Mouse (Mus musculus) urinary bladder, postnatal 25 days (tissue): Measurements from ENCODE around the gene Inava.
A peak's percentile ranks its signal among the peaks of the same experiment; 100 is the strongest.

Experiments
- DNase-seq: peaks from one replicate; pipeline ENCODE4 v3.0.0; 2022; ENCODE audit warnings: low spot score

Gene Inava

GRCm38 (mm10) chr1:136233892-136234594 lies at the start of gene Inava:
TSS of gene Inava (minus strand) at chr1:136234264.
- DNase-seq: peak; percentile 37

DNA sequence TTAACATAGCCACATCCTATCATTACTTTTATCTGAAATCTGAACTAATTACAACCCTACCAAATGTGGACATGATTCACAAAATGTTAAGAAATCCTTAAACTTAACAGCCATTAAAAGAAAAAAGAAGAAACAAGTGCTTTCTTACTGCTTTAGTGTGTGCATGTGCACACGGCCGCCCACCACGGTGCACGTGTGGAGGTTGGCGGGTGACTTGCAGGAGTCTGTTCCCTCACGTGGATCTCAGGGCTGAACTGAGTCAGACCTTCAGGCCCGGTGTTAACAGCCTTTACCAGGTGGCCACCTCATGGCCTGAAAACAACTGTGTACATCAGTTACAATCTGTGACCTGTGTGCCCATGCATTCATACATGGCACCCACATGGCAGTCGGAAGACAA lies 43.3 kb upstream of the Inava start:
- no peak for DNase-seq

DNA sequence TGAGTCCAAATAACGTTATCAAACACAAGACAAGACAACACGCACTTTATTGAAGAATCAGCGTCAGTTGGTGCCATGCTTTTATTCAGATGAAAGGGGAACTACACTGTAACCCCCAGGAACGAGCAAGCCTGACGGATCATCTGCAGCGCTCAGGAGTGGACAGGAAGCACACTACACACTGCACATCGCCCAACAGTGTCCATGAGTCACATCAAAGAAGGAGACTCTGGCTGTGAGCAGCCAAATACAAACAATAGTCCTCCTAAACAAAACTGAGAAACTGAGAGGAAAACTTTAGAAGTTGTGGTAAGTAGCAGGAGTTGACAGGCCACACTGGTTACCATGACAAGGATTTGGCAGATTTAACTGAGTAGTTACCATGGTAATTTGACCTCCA lies 34.2 kb upstream of the Inava start:
- no peak for DNase-seq

DNA sequence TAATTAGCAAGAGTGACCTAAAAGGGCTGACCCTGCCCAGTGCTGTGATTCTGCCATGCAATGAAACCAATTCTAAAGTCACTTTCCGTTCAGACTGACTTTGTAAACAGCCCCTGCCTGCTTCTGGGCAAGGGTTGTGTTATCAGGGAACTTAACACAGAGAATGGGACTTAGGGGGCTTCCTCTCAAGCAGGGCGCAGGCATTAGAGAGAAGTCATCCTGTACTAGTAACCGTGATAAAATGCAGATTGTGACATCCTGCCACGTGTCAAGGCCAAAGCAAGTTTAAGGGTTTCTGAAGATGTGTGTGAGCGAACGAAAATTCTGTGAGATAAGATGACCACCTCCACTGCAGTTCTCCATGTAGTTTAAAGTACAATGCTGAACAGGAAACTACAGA lies 32.1 kb upstream of the Inava start:
- no peak for DNase-seq

DNA sequence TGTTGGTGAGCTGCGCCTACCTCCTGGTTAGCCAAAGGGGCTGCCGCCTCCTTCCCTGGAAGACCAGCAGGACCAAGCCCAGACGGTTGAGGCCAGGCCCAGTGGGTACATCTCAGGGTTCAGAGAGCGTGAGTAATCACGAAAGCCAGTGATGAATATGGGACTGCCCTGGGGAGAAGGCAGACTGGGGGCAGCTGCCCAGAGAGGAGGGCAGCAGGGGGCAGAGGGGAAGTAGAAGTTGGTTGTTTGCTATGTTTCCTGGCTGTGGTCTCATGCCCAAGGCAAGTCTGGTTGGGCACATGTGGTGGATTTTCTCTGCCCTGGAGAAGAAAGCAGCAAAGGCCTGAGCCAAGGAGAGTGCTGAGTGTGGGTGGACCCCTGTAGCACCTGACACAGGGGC lies 29.3 kb upstream of the Inava start:
- DNase-seq: no peak

DNA sequence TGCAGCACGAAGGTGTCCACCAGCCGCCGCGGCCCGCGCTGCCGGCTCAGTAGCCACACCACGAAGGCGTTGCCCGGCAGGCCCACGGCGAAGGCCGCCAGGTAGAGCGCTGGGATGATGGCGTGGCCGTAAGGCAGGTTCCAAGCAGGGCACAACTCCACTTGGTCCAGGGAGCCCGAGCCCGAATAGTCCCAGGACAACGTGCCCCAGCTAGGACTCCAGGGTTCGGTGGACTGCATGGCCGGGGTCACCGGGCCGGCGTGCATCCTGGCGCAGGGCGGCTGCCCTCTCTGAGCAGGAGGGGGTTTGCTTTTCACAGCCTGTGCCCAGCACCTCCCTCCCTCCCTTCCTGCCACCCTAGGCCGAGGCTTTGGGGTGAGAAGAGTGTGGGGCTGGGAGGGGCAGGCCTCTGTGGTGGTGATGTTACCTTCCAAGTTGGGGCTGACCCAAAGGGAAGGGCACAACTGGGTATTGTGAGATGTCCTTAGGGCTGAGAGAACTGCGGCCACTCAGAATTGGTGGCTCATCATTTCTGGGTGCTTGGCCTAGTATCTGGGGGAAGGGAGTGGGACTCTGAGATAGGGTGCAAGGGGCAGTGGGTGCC lies 26.7 kb upstream of the Inava start, which contains the start of gene Gpr25:
Gene Gpr25, minus strand, starts transcription at position 239 of the 604 bp plus-strand sequence.
- DNase-seq: no peak

GRCm38 (mm10) chr1:136259893-136260634 lies 26.0 kb upstream of the Inava start:
- peak; percentile 13 for DNase-seq

DNA sequence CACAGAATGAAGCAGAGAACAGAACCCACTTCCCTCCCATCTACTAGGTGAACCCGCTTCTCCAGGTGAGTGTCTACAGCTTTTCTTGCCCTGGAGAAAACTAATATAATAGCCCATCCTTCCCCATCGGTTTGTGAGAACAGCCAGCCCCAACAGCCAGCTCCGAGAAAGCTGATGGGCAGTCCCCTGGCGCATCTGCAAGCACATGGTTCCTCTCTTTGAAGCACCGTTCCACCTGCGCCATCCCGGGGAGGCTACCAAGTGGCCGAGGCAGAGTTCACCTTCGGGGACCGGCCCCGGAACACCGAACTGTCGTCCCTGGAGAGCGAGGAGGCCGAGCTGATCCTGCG lies 25.5 kb upstream of the Inava start:
- no peak for DNase-seq

GRCm38 (mm10) chr1:136258495-136258894 lies 24.4 kb upstream of the Inava start:
- DNase-seq: no peak

GRCm38 (mm10) chr1:136255657-136256056 lies 21.6 kb upstream of the Inava start:
- DNase-seq: no peak

GRCm38 (mm10) chr1:136255174-136255573 lies 21.1 kb upstream of the Inava start:
- DNase-seq: no peak

- DNase-seq: no peak
Measured at GRCm38 (mm10) chr1:136254503-136255065, 20.5 kb upstream of the Inava start.

DNA sequence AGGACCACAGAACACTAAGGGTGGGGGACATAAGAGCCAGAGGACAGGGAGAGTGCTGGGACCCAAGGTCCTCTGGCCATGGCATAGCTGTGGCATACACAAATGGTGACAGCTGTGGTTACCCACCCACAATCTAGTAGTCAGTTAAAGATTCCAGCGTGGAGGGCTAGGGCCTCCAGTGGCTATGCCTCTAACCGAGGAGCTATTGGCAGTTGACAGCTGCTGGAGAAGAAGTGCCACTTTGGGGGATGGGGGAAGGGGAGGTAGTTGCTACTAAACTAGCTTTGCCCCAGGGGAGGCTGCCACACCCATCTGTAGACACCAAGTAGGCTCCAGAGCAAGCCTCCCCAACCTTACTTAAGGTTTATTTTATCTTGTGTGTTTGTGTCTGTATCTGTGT lies 19.4 kb upstream of the Inava start:
- DNase-seq: no peak

DNA sequence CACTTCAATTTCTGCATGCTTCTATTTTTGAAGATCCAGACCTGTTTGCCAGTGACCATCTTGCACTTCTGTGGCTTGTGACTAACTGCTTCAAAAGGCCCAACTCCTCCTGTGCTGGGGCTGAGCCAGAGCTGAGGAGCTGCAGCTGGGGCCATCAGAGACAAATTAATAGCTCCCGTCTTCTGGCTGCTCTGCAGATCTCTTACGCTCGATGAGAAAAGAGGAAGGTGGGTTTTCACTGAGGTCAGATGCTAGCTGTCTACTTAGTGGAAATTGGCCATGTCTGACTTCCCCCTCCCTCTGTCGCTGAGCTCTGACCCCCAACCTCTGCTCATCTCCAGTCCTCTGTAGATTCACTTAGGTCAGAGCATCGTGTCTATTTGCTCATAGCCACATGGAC lies 15.6 kb upstream of the Inava start:
- no peak for DNase-seq

DNA sequence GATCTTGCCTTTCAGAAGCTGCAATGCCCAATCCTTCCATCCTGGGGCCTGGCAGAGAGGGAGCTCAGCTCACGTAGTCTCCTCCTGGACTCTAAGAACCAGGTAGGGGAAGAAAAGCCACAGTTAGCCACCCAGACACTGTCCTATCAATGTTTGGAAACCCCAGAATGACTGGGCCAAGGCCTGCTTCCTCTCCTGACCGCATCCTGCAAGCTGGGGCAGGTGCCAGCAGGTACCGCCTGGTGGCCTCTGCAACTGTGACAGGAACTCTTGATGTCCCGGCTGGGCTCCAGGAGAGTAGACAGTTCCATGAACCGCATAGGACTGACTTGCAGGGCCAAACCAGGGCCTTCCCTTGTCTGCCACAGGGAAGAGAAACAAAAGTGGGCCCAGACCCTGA lies 13.3 kb upstream of the Inava start:
- peak; percentile 37 for DNase-seq

GRCm38 (mm10) chr1:136244469-136244868 lies 10.4 kb upstream of the Inava start:
- no peak for DNase-seq

DNA sequence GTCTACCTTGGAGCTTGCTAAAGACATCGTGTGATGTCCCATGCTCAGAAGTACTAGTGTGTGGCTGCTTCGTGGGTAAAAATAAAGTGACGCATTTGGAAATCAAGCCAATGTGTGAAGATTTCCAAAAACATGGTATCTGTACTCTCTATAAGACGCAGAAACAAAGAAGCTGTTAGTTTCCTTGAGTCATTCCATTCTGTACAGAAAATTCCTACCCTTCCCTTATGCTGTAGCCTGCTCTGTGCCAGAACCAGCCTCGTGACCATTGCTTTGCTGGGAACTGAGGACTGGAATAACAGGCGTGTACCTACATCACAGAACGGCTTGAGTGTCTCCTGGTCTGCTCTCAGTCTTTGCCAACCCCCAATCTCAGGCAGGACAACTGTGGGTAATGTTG lies 7.7 kb upstream of the Inava start:
- DNase-seq: no peak

- DNase-seq: no peak
Measured at GRCm38 (mm10) chr1:136238495-136238894, 4.4 kb upstream of the Inava start.

GRCm38 (mm10) chr1:136234595-136235092 lies 580 bp upstream of the Inava start:
- DNase-seq: no peak

DNA sequence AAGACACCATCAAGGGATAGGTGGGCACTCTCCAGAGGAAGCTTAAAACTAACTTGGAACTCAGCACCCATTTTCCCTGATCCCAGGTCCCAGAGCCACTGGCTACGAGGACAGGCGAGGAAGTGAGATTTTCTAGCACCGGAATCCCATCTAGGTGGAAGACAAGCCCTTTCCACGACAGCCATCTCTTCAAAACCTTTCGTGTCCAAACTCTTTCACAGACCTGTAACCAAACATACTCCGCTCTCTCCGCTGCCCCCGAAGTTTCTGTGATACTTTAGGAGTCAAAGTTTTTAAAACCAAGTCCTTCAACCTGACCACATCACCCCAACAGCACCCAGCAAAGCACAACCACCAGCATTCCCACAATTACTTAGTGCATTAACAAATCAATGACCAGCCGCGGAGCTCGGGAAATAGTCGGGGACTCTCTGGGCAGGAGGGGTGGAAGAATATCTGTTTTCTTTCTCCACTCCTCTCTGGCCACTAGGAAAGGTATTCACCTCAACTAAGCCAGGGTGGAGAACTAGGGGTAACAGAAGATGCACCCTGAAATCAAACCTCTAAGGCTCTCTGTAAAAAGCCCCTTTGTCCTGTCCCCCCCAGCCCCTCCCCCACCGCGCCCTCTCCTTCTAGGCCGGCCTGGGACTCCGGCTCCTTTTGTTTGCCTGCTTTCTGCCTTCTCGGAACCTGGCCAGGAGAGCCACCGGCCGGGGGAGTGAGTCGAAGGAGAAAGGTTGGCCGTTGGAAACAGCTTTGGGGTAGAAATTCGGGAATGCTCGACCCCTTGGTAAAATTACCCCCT lies 876 bp downstream of the Inava start:
- DNase-seq: peak; percentile 17

- no peak for DNase-seq
Measured at GRCm38 (mm10) chr1:136232285-136232926, 1.7 kb downstream of the Inava start.
